Mouse (Mus musculus) 416B (cell line): Measurements from ENCODE around the gene Smlr1.

Experiments used
- DNase-seq: peaks from one replicate; pipeline ENCODE4 v3.0.0; 2011; ENCODE audit warnings: low read depth

Smlr1 gene

DNA sequence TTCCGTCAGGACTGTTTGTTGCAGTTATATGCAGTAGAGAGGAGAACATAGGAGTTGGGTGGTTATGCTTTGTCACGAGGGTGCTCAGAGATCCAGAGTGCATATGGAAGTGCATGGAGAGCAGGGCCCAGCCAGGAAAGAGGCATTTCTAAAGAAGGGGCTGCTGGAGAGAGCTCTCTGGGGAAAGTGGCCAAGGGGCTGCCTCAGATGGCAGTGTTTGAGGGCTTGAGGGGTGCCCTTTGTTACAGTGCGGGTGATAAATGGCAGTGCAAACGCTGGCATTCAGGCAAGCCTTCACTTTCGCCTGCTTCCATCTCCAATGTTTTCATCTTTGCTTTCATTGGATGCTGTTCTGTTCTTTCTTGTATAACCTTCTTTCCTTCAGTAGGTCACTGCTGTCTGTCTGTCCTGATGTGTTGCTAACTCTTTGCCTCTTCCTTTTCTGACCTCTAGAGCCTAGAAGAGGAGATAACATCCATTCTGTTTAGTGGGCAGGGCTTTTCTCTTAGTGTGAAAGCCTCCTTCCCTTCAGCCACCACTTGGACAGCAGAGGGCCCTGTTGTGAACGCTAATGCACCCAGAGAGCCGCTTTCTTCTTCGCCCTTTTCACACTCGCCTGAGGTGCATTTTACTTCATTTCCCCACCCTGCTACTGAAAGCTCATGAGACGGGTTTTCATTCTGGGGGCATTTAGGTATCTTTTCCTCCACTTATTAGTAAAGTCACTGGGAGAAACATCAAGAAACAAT is 36.6 kb downstream of the Smlr1 start:
- peak; percentile 8 for DNase-seq

DNA sequence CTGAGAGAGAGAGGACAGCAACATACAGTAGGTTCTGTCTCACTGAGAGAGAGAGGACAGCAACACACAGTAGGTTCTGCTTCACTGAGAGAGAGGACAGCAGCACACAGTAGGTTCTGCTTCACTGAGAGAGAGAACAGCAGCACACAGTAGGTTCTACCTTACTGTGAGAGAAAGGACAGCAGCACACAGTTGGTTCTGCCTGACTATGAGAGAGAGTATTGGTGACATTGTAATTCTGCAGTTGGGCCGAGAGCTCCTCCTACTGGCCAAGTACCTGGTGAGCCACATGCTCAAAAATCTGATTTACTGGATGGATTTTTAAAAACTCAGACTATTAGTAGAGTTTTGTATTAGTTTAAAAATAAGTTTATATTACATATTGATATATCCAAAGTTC is 47.6 kb downstream of the Smlr1 start:
- DNase-seq = peak; percentile 66

DNA sequence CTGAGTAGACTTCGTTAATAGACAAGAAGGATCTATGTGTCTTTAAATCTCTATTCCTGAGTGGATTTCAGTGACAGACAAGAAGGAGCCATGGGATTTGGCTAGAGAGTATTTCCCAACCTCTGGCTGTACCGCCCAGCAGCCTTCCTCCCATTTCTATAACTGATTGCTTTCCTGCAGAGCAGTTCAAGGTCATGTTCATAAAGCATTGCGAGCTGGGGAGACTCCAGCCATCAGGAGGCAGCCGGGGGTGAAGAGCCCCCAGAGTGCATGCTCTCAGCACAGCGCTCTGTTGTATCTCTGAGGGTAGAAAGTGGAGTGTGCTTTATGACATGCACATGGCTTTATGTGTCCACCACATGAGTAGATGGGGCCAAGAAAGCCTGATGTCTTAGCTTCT is 53.3 kb downstream of the Smlr1 start:
- no peak for DNase-seq

DNA sequence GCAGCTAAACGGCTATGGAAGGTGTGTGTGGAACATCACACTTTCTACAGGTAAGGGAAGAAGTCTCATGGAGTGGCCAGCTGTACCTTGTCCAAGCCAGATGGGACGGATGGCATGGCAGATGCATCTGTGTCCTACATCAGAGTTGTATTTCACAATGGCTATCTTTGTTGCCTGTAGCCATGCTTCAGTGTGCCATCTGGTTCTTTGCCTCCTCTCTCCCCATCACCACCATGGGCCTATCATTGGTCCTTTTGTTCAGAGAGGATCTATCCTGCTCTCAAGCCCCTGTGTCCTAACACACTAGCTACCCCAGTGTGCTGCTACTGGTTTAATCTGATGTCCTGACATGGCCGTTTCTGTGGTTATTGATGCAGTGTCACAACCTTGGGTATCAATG is 56.4 kb downstream of the Smlr1 start:
- no peak for DNase-seq
